Comparison of ENCODE assay signal across 30 mouse cellular contexts in the genomic region with DNA sequence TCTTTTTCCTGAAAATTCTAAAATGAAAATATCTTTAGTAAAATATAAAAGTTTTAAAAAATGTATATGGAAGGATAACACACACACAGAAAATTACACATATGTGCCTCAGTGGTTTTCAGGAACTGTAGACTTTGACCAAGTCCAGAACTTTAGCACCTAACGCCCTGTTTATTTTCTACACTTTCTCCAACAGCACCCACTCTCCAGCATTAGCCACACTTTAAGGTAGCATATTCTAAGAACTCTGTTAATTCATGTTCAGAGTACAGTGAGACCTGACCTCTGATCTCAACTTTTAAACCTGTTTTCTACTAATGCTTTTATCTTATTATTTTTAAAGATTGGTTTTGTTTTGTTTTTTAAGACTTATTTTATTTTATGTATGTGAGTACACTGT. TPM values are rescaled to one million over a fixed set of nuclear protein-coding genes. Genes with fewer than 3 reads are reported as not detected.
"Had no signal": no experiment of that assay in that cellular context is flagged by ENCODE, and none has a peak within 500 bp of the region (broad histone marks: within the 10 kb centered on the region; RNA-seq: fewer than 3 reads in every experiment).

No protein-coding gene starts in this region.

- H3K9me3 ChIP-seq: embryonic facial prominence, embryonic 10.5 days; embryonic facial prominence, embryonic 12.5 days; embryonic facial prominence, embryonic 13.5 days; embryonic facial prominence, embryonic 15.5 days; forebrain, embryonic 10.5 days; forebrain, embryonic 12.5 days; forebrain, embryonic 13.5 days; forebrain, embryonic 15.5 days had no signal

- ATAC-seq: forebrain, embryonic 13.5 days; forebrain, embryonic 14.5 days; forebrain, embryonic 15.5 days; forebrain, embryonic 16.5 days; forebrain, postnatal 0 days had no signal

- DNase-seq: cerebellum, adult 18-20 months; cerebellum, adult 2 months; cerebellum, adult 8-10 months; cerebellum, adult 9-10 months; cerebellum, adult 9-11 months; cerebellum, postnatal 10 days; cerebellum, postnatal 14 days; cerebellum, postnatal 25 days; cerebellum, postnatal 36 days; embryo, embryonic 11 days; forebrain, postnatal 0 days; gastrocnemius, adult 2 months; gastrocnemius, postnatal 10 days; gastrocnemius, postnatal 14 days; gastrocnemius, postnatal 25 days; gastrocnemius, postnatal 36 days; heart, adult 18-20 months had no signal

- H3K27me3 ChIP-seq: embryonic facial prominence, embryonic 12.5 days; embryonic facial prominence, embryonic 13.5 days; embryonic facial prominence, embryonic 15.5 days; forebrain, embryonic 12.5 days; forebrain, embryonic 13.5 days; forebrain, embryonic 15.5 days had no signal

- H3K27ac ChIP-seq: embryonic facial prominence, embryonic 10.5 days; embryonic facial prominence, embryonic 12.5 days; embryonic facial prominence, embryonic 13.5 days; embryonic facial prominence, embryonic 15.5 days; forebrain, embryonic 10.5 days; forebrain, embryonic 12.5 days; forebrain, embryonic 13.5 days; forebrain, embryonic 15.5 days; gastrocnemius, adult 2 months had no signal

- H3K4me2 ChIP-seq: embryonic facial prominence, embryonic 12.5 days; embryonic facial prominence, embryonic 13.5 days; embryonic facial prominence, embryonic 15.5 days; forebrain, embryonic 12.5 days; forebrain, embryonic 13.5 days; forebrain, embryonic 15.5 days had no signal

- H3K9ac ChIP-seq: embryonic facial prominence, embryonic 12.5 days; embryonic facial prominence, embryonic 13.5 days; embryonic facial prominence, embryonic 15.5 days; forebrain, embryonic 12.5 days; forebrain, embryonic 13.5 days; forebrain, embryonic 15.5 days; forebrain, postnatal 0 days had no signal

- H3K4me1 ChIP-seq: embryonic facial prominence, embryonic 10.5 days; embryonic facial prominence, embryonic 12.5 days; embryonic facial prominence, embryonic 13.5 days; embryonic facial prominence, embryonic 15.5 days; forebrain, embryonic 10.5 days; forebrain, embryonic 12.5 days; forebrain, embryonic 13.5 days; forebrain, embryonic 15.5 days had no signal

- H3K4me3 ChIP-seq: embryonic facial prominence, embryonic 10.5 days; embryonic facial prominence, embryonic 12.5 days; embryonic facial prominence, embryonic 13.5 days; embryonic facial prominence, embryonic 15.5 days; erythroblast, embryonic 14.5 days; forebrain, embryonic 10.5 days; forebrain, embryonic 12.5 days; forebrain, embryonic 13.5 days; forebrain, embryonic 15.5 days; gastrocnemius, adult 2 months had no signal

RNA-seq across cellular contexts. Expression of a gene that starts 35.0 kb away (rescaled TPM):
- total RNA-seq: common myeloid progenitor, adult 5-6 weeks; granulocyte monocyte progenitor cell, adult 5-6 weeks had no signal
- polyA plus RNA-seq: erythroblast, embryonic 14.5 days had no signal
